Mouse (Mus musculus) layer of hippocampus, adult 11-12 months (tissue): ENCODE data around the gene Myl3.

ENCODE experiments used
- DNase-seq: peaks from one replicate; pipeline ENCODE4 v3.0.0; 2022; ENCODE audit warnings: low spot score

Gene Myl3

GRCm38 (mm10) chr9:110741711-110742294 is at the start of gene Myl3:
Gene Myl3 (plus strand): TSS chr9:110741861.
- no peak for DNase-seq

GRCm38 (mm10) chr9:110695165-110695755 is 46.4 kb upstream of the Myl3 start:
- no peak for DNase-seq

GRCm38 (mm10) chr9:110696427-110696826 is 45.2 kb upstream of the Myl3 start:
- no peak for DNase-seq

DNA sequence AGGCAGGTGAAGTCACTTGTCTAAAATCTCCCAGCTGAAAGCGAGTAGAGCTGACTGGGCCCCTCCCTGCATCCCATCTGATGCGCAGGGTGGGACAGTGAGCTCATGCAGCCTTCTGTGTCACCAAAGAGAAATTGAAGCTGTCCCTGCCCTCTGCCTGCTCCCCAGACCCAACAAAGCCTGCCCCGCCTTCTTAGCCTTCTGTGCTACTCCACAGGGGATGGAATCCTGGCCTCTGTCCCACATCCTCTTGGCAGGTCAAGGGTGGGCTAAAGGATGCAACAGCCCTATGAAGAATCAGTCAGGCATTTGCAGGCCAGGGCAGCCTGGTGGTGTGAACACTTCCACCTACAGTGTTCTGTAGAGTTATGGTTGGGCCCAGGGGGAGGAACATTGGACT is 44.2 kb upstream of the Myl3 start:
- DNase-seq = no peak

- DNase-seq = no peak
These were observed 42.1 kb upstream of the Myl3 start for GRCm38 (mm10) chr9:110699574-110699973.

DNA sequence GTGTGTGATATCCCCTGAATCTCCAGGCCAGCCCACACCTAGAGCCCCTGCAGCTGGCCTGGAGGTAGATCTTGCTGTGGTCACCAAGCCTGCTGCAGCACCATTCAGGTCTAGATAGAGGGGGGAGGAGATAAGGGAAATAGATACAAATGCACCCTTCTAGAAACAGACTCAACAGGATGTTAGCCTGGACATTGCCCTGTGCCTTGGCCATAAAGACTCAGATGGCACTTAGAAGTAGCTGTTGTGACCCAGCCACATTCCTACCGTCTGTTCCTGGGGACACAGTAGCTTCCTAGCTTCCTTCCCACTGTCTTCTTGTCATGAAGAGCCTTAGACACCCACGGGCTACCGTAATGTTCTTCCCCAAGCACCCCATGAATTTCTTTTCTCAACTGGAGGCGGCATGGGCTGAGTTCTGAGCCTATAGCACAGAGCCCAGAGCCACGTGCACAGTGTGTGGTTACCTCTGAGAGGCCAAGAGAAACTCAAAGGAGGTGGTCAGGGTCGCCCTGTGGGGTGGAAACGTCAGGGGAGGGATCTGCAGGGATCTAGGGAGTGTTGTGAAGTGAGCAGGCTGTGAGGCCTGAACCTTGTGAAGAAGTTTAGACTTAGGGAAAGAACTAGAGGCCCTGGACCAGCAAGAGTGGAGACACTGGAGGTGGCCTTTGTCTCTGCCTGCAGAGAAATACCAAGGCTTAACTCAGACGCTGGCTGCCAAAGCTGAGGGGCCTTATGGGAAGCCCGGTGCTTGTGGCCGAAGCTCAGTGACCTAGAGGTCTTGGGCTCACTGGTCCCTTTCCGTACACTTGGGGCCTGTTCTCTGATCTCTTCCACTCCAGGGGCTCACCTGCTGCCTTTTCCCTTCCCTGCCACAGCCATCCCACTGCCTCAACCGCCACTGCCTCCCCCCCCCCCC is 40.3 kb upstream of the Myl3 start:
- DNase-seq = no peak

DNA sequence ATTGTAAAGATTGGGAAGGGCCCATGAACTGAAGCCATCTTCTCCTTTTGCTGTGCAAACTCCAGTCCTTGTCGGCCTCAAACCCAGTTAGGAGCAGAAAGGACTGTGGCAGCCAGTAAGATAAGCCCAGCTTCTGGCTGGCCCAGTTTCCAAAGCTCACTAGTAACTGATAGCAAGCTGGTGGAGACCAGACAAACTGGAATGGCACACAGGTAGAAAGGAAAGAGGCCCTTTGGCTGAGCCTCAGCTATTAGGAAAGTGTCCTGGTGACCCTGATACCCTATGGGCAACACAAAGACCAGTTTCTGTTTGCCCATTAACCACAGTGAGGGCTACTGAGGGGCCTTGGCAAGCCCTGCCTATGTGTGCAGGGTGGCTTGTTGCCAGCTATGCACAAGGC is 38.8 kb upstream of the Myl3 start:
- DNase-seq = no peak

GRCm38 (mm10) chr9:110703951-110704350 is 37.7 kb upstream of the Myl3 start:
- DNase-seq = no peak

DNA sequence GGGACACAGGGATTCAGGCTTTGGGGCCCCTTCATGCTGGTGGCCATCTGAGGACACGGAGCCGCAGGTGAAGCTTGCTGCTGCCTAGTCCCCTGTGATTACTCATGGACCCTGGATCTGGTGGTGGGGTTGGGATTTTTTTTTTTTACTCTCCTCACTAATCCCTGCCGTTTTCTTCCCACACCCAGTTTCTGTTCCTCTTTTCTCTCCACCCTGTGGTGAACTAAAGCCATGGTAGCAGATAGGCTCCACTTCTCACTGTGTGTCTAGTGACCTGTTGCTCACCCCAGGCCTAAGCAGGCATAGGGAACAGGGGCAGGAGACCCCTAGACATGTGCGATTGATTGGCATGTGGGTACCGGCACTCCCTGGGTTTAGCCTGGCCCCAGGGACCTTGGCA is 34.9 kb upstream of the Myl3 start:
- DNase-seq = no peak

GRCm38 (mm10) chr9:110709640-110710258 is 31.9 kb upstream of the Myl3 start:
- peak; percentile 84 for DNase-seq

GRCm38 (mm10) chr9:110711532-110711931 is 30.1 kb upstream of the Myl3 start:
- DNase-seq = no peak

DNA sequence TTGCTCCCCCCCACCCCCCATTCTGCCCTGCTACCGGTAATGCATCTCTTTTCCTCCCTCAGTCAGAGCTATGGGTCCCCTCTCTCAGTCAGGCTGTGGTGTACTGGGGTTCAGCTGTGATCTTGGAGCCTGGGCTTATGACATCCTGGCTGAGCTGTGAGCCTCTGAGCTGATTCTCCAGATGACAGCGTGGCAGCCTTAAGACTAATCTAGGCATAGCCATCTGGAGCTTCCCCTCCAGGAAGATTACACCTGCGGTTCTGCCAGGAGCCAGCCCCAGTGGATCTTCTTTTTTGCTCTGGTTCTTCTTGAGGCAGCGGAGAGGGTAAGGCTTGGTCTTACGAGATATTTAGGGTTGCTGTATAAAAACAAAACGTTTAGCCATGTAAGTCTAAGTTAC is 29.7 kb upstream of the Myl3 start:
- DNase-seq = no peak

GRCm38 (mm10) chr9:110712545-110712944 is 29.1 kb upstream of the Myl3 start:
- no peak for DNase-seq

- no peak for DNase-seq
These were observed 28.3 kb upstream of the Myl3 start for GRCm38 (mm10) chr9:110713389-110713788.

DNA sequence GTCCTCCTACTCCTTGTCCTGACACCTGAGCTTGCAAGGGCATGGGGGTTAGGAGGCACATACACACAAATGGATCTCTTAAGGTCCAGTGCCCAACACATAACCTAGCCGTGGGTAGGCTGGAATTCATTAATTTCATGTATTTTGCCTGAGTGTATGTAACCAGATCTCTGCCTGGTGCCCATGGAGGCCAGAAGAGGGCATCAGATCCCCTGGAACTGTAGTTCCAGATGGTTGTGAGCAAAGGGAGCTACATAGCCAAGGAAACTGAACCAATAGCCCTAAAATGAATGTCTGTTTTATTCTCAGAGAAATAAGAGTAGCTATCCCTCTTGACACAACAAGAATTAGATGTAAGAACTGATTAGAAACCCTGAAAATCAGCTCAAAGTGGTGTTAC is 26.2 kb upstream of the Myl3 start:
- DNase-seq = no peak

- DNase-seq = peak; percentile 79
These were observed 24.9 kb upstream of the Myl3 start for GRCm38 (mm10) chr9:110716775-110717174.

- no peak for DNase-seq
These were observed 23.6 kb upstream of the Myl3 start for GRCm38 (mm10) chr9:110718071-110718470.

DNA sequence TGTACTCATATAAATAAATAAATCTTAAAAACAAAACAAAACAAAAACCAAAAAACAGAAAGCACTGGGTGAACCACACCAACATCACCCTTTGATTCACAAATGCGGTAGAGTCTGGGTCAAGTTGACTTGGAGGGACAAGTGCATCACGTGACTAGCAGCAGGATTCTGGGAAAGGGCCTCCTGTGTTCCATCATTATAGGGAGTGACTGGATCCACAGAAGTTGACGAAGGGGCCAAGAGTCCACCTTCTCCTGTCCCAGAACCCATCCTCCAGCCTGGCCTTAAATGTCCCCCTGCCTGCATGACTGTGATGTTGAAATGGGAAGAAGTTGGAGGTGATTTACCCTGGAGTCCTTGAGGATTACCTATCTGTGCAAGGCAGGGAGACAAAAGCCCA is 22.9 kb upstream of the Myl3 start:
- DNase-seq = no peak

GRCm38 (mm10) chr9:110719977-110720376 is 21.7 kb upstream of the Myl3 start:
- DNase-seq = no peak

GRCm38 (mm10) chr9:110722060-110722459 is 19.6 kb upstream of the Myl3 start:
- DNase-seq = no peak

DNA sequence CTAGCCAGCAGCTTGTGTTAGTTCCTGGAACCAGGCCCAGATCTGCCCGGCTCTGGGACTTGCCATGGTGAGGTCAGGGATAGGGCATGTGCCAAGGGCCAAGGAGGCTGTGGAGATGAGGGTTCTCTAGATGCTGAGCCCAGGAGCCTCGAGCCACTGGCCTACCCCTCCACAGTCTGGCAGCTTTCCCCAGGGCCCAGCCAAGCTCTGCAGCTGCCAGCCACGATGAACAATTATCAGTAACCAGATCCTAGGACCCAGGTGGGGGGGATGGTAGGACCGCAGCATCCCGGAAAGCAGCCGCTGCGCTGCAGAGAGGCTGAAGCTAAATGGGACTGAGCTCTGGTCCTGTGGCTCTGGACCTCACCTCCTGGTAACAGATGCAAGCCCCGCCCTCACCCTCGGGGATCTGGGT is 15.9 kb upstream of the Myl3 start:
- DNase-seq = peak; percentile 48

- no peak for DNase-seq
These were observed 14.8 kb upstream of the Myl3 start for GRCm38 (mm10) chr9:110726867-110727266.

GRCm38 (mm10) chr9:110729841-110730240 is 11.8 kb upstream of the Myl3 start:
- peak; percentile 39 for DNase-seq
